Mouse (Mus musculus): ENCODE data around the gene Hcfc1r1.

The Hcfc1r1 gene

GRCm38 (mm10) chr17:23675564-23676281, 2.3 kb downstream of the Hcfc1r1 start:
- peak; percentile 60 to 75 for DNase-seq

- DNase-seq = peak; percentile 68 to 84
These were observed 3.2 kb downstream of the Hcfc1r1 start for GRCm38 (mm10) chr17:23676473-23677031.

- DNase-seq = peak; percentile 88 to 93
These were observed 3.9 kb downstream of the Hcfc1r1 start, which contains the start of gene Tnfrsf12a for GRCm38 (mm10) chr17:23677236-23677679. Gene Tnfrsf12a (minus strand): TSS chr17:23677468.

- DNase-seq = no peak
These were observed 5.9 kb downstream of the Hcfc1r1 start, which contains the start of gene Cldn6 for GRCm38 (mm10) chr17:23679127-23679835. Gene Cldn6 (plus strand): TSS chr17:23679249.

- DNase-seq = no peak
These were observed 6.9 kb downstream of the Hcfc1r1 start for GRCm38 (mm10) chr17:23680336-23680735.

GRCm38 (mm10) chr17:23681086-23681485, 7.7 kb downstream of the Hcfc1r1 start:
- no peak for DNase-seq

- no peak for DNase-seq
These were observed 8.7 kb downstream of the Hcfc1r1 start for GRCm38 (mm10) chr17:23682092-23682491.

- DNase-seq = no peak
These were observed 9.1 kb downstream of the Hcfc1r1 start for GRCm38 (mm10) chr17:23682530-23682929.

- no peak for DNase-seq
These were observed 9.8 kb downstream of the Hcfc1r1 start for GRCm38 (mm10) chr17:23683226-23683625.

- no peak for DNase-seq
These were observed 10.7 kb downstream of the Hcfc1r1 start, which contains the start of gene Cldn9 for GRCm38 (mm10) chr17:23683856-23684672. Gene Cldn9 (minus strand): TSS chr17:23684026.

GRCm38 (mm10) chr17:23694491-23694890, 21.1 kb downstream of the Hcfc1r1 start:
- no peak for DNase-seq

GRCm38 (mm10) chr17:23695801-23696200, 22.4 kb downstream of the Hcfc1r1 start:
- DNase-seq = no peak

GRCm38 (mm10) chr17:23699131-23700077, 26.0 kb downstream of the Hcfc1r1 start:
- DNase-seq = peak; percentile 75 to 83

GRCm38 (mm10) chr17:23700079-23700478, 26.7 kb downstream of the Hcfc1r1 start:
- peak; percentile 94 to 97 for DNase-seq

GRCm38 (mm10) chr17:23703301-23703700, 29.9 kb downstream of the Hcfc1r1 start:
- no peak for DNase-seq

GRCm38 (mm10) chr17:23704741-23705140, 31.3 kb downstream of the Hcfc1r1 start:
- DNase-seq = peak; percentile 13 to 43

GRCm38 (mm10) chr17:23705525-23706104, 32.2 kb downstream of the Hcfc1r1 start:
- DNase-seq = peak in 1 of 2 experiments; percentile 10

- DNase-seq = peak; percentile 89 to 91
These were observed 32.8 kb downstream of the Hcfc1r1 start for GRCm38 (mm10) chr17:23706212-23706611.

- no peak for DNase-seq
These were observed 43.6 kb downstream of the Hcfc1r1 start for GRCm38 (mm10) chr17:23717003-23717402.

GRCm38 (mm10) chr17:23719455-23719854, 46.1 kb downstream of the Hcfc1r1 start:
- DNase-seq = no peak

GRCm38 (mm10) chr17:23721886-23722285, 48.5 kb downstream of the Hcfc1r1 start:
- no peak for DNase-seq

Measured in cerebellum, postnatal 25 days (tissue).